Mouse (Mus musculus): ENCODE measurements around the gene Gtf3c6. TPM values are rescaled to one million over a fixed set of nuclear protein-coding genes. Genes with fewer than 3 reads are reported as not detected.
A peak's percentile ranks its signal among the peaks of the same experiment; 100 is the strongest.

Gene Gtf3c6
- total and polyA plus RNA-seq, 2 experiments from 2014 or later = 41.9 to 55.0 TPM

GRCm38 (mm10) chr10:40246374-40247165, 11.3 kb downstream of the Gtf3c6 start, which contains the start of gene Rpf2:
Gene Rpf2, minus strand, starts transcription at chr10:40247036.
- DNase-seq (peak; percentile 95), ATAC-seq (peak; percentile 96)
- 2% methylated on average over 54 of the region's 54 CpGs for WGBS
- H3K27me3 ChIP-seq (ENCODE audit: insufficient read depth, low read length) = no peaks in the 10 kb centered on the region
- peak within 1 kb of the TSS; percentile 53 for H3K9ac ChIP-seq
- peak within 1 kb of the TSS; percentile 66 for H3K4me3 ChIP-seq (ENCODE audit: low read depth, low read length)
- peak within 1 kb of the TSS; percentile 69 for H3K4me2 ChIP-seq (ENCODE audit: low read depth)
- peaks cover 47% of the 10 kb centered on the region for H3K36me3 ChIP-seq (ENCODE audit: insufficient read depth)
- H3K4me1 ChIP-seq (ENCODE audit: insufficient read depth) = 0 out of 2 replicates have a peak, but pooled peaks cover 7% of the 10 kb centered on the region
- no peak for TF ChIP-seq CTCF (IDR thresholded peaks at IDR 0.05; ENCODE audit: low read depth)
- no peaks in the 10 kb centered on the region for H3K9me3 ChIP-seq (ENCODE audit: low read length)
- peak within 1 kb of the TSS; percentile 80 for H3K27ac ChIP-seq (ENCODE audit: low read depth, low read length)

DNA sequence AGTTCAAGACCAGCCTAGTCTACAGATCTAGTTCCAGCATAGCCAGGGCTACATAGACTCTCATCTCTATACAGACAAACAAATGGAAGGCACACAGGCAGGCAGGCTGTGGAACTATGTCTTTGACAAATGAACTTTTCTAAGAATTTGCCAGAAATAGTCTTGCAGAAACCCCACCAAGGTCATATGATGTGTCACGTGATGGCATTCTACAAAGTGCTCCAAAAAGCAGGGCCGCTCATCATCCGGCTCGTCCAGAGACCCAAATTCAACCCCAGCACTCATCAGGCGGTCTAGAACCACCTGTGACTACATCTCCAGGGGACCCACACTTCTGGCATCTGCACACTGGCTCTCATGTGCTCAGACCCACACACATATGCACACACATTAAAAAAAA, 20.1 kb downstream of the Gtf3c6 start:
- Histone ChIP-seq H3K27me3 (ENCODE audit: insufficient read depth, low read length) (no peaks in the 10 kb centered on the region), H3K27ac (ENCODE audit: low read depth, low read length) (no peak overlapping the region), H3K9ac (no peak overlapping the region), H3K4me1 (ENCODE audit: insufficient read depth) (no peaks in the 10 kb centered on the region), H3K9me3 (ENCODE audit: low read length) (no peaks in the 10 kb centered on the region), H3K4me2 (ENCODE audit: low read depth) (no peak overlapping the region), H3K4me3 (ENCODE audit: low read depth, low read length) (no peak overlapping the region), H3K36me3 (ENCODE audit: insufficient read depth) (peaks cover 39% of the 10 kb centered on the region)
- DNase-seq (no peak), ATAC-seq (no peak)
- TF ChIP-seq CTCF (IDR thresholded peaks at IDR 0.05; ENCODE audit: low read depth) = no peak
- WGBS = 95% methylated on average over 5 of the region's 5 CpGs

DNA sequence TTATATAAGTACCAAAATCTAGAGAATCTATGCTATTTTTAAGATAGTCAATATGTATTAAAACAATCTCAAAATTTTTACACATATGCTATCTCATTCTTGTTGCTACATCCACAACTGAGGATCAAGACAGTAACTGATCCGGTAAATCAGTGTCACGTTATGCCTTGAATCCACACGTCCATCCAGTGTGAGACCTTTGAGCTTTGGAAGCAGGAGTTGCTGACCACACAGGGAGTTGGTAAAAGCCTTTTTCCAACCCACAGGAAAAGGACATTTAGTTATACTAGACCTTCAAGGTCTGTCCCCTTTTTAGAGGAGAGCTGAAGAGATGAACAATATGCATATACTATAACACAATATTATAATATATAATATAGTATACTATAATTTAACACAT, 24.7 kb downstream of the Gtf3c6 start:
- Histone ChIP-seq H3K27me3 (ENCODE audit: insufficient read depth, low read length) (no peaks in the 10 kb centered on the region), H3K27ac (ENCODE audit: low read depth, low read length) (no peak overlapping the region), H3K9ac (no peak overlapping the region), H3K9me3 (ENCODE audit: low read length) (no peaks in the 10 kb centered on the region), H3K4me1 (ENCODE audit: insufficient read depth) (no peaks in the 10 kb centered on the region), H3K4me2 (ENCODE audit: low read depth) (no peak overlapping the region), H3K36me3 (ENCODE audit: insufficient read depth) (peaks cover 51% of the 10 kb centered on the region), H3K4me3 (ENCODE audit: low read depth, low read length) (no peak overlapping the region)
- WGBS = 92% methylated on average over 3 of the region's 3 CpGs
- no peak for ATAC-seq
- no peak for TF ChIP-seq CTCF (IDR thresholded peaks at IDR 0.05; ENCODE audit: low read depth)
- no peak for DNase-seq

- ATAC-seq = no peak
- Histone ChIP-seq H3K27me3 (ENCODE audit: insufficient read depth, low read length) (no peaks in the 10 kb centered on the region), H3K27ac (ENCODE audit: low read depth, low read length) (no peak overlapping the region), H3K9me3 (ENCODE audit: low read length) (no peaks in the 10 kb centered on the region), H3K36me3 (ENCODE audit: insufficient read depth) (peaks cover 45% of the 10 kb centered on the region), H3K4me1 (ENCODE audit: insufficient read depth) (no peaks in the 10 kb centered on the region), H3K4me3 (ENCODE audit: low read depth, low read length) (no peak overlapping the region), H3K4me2 (ENCODE audit: low read depth) (no peak overlapping the region), H3K9ac (no peak overlapping the region)
- 89% methylated on average over 7 of the region's 7 CpGs for WGBS
- no peak for TF ChIP-seq CTCF (IDR thresholded peaks at IDR 0.05; ENCODE audit: low read depth)
- DNase-seq = no peak
Measured at GRCm38 (mm10) chr10:40232442-40232841, 25.5 kb downstream of the Gtf3c6 start.

- no peak overlapping the region for H3K27ac ChIP-seq (ENCODE audit: low read depth, low read length)
- no peak overlapping the region for H3K4me3 ChIP-seq (ENCODE audit: low read depth, low read length)
- no peak overlapping the region for H3K4me2 ChIP-seq (ENCODE audit: low read depth)
- H3K9ac ChIP-seq = no peak overlapping the region
- DNase-seq (no peak), ATAC-seq (no peak)
- peaks cover 57% of the 10 kb centered on the region for H3K36me3 ChIP-seq (ENCODE audit: insufficient read depth)
- H3K4me1 ChIP-seq (ENCODE audit: insufficient read depth) = no peaks in the 10 kb centered on the region
- 97% methylated on average over 1 of the region's 1 CpGs for WGBS
- no peaks in the 10 kb centered on the region for H3K9me3 ChIP-seq (ENCODE audit: low read length)
- no peaks in the 10 kb centered on the region for H3K27me3 ChIP-seq (ENCODE audit: insufficient read depth, low read length)
- no peak for TF ChIP-seq CTCF (IDR thresholded peaks at IDR 0.05; ENCODE audit: low read depth)
Measured at GRCm38 (mm10) chr10:40229725-40230124, 28.2 kb downstream of the Gtf3c6 start.

GRCm38 (mm10) chr10:40227660-40228303, 30.1 kb downstream of the Gtf3c6 start:
- ATAC-seq (no peak), DNase-seq (peak; percentile 23)
- H3K4me1 ChIP-seq (ENCODE audit: insufficient read depth) = no peaks in the 10 kb centered on the region
- 55% methylated on average over 4 of the region's 4 CpGs for WGBS
- TF ChIP-seq CTCF (IDR thresholded peaks at IDR 0.05; ENCODE audit: low read depth) = no peak
- peaks cover 64% of the 10 kb centered on the region for H3K36me3 ChIP-seq (ENCODE audit: insufficient read depth)
- H3K4me3 ChIP-seq (ENCODE audit: low read depth, low read length) = no peak overlapping the region
- H3K9ac ChIP-seq = no peak overlapping the region
- H3K27ac ChIP-seq (ENCODE audit: low read depth, low read length) = no peak overlapping the region
- H3K9me3 ChIP-seq (ENCODE audit: low read length) = no peaks in the 10 kb centered on the region
- H3K27me3 ChIP-seq (ENCODE audit: insufficient read depth, low read length) = no peaks in the 10 kb centered on the region
- no peak overlapping the region for H3K4me2 ChIP-seq (ENCODE audit: low read depth)

- ATAC-seq (no peak), DNase-seq (peak; percentile 13)
- Histone ChIP-seq H3K4me2 (ENCODE audit: low read depth) (no peak overlapping the region), H3K27ac (ENCODE audit: low read depth, low read length) (no peak overlapping the region), H3K27me3 (ENCODE audit: insufficient read depth, low read length) (no peaks in the 10 kb centered on the region), H3K4me1 (ENCODE audit: insufficient read depth) (no peaks in the 10 kb centered on the region), H3K9ac (no peak overlapping the region), H3K4me3 (ENCODE audit: low read depth, low read length) (no peak overlapping the region), H3K36me3 (ENCODE audit: insufficient read depth) (peaks cover 14% of the 10 kb centered on the region; the same call in 1 of the 2 replicates), H3K9me3 (ENCODE audit: low read length) (no peaks in the 10 kb centered on the region)
- TF ChIP-seq CTCF (IDR thresholded peaks at IDR 0.05; ENCODE audit: low read depth) = no peak
- 82% methylated on average over 3 of the region's 3 CpGs for WGBS
Measured at GRCm38 (mm10) chr10:40218874-40219273, 39.0 kb downstream of the Gtf3c6 start.
